Mouse (Mus musculus): ENCODE data around the gene Ddx11. TPM values are rescaled to one million over a fixed set of nuclear protein-coding genes. Genes with fewer than 3 reads are reported as not detected.

The Ddx11 gene
- total RNA-seq (2014; rRNA removed) (5.6 and 6.7 TPM in 2 replicates), polyA plus RNA-seq (2015; fragmentation: Nextera tagmentation; extraction: Ambion mirVana) (2.2 and 2.5 TPM in 2 replicates)

DNA sequence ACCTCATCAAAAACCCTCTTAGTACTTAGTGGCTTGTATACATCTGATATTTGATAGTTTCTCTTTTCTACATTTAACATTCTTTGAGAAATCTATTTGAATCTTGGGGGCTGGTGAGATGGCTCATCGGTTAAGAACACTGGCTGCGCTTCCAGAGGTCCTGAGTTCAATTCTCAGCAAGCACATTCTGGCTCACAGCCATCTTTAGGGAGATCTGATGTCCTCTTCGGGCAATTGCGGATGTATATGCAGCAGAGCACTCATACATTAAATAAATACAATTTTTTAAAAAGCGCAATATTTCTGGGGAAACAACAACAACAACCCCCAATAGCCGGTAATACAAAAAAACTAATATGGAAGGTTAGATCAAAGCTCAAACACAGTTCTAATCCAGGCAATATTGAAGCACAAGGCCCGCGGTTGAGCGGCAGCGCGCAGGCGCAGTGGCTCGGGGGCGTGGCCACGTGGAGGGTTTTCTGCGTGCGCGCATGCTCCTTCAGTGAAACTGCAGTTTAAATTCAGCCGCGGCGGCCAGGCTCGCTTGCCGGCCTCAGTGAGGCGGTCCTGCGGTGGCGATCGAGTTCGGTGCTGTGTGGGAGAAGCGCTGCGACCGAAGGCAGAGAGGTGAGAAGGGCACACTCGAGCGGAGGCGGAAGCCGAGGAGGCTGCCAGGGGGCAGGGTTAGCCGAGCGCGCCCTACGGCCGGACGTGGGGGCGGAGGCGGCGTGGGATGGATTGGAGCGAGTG lies at the start of gene Ddx11:
Gene Ddx11 (plus strand): TSS at position 455 of the 750 bp plus-strand sequence.
- Histone ChIP-seq H3K9me3 (ENCODE audit: low read length) (no peaks in the 10 kb centered on the region), H3K4me3 (ENCODE audit: low read depth, low read length) (peak within 1 kb of the TSS; percentile 75), H3K9ac (replicated peaks; ENCODE audit: low read length, poor library complexity, severe bottlenecking) (peak within 1 kb of the TSS; percentile 55), H3K27me3 (ENCODE audit: insufficient read depth, low read length) (no peaks in the 10 kb centered on the region), H3K4me2 (ENCODE audit: low read depth, low read length, poor library complexity, severe bottlenecking) (peak within 1 kb of the TSS; percentile 76), H3K27ac (ENCODE audit: low read depth, low read length) (no peak within 1 kb of the TSS; the same call in 1 of the 2 replicates), H3K4me1 (ENCODE audit: insufficient read depth, low read length) (0 out of 2 replicates have a peak, but pooled peaks cover 4% of the 10 kb centered on the region), H3K36me3 (ENCODE audit: insufficient read depth, low read length) (peaks cover 21% of the 10 kb centered on the region)
- 5% methylated on average over 45 of the region's 45 CpGs for WGBS
- no peak for TF ChIP-seq CTCF (IDR thresholded peaks at IDR 0.05)
- DNase-seq (ENCODE audit: low spot score) (peak; percentile 93), ATAC-seq (ENCODE audit: low FRiP score) (peak; percentile 82)

DNA sequence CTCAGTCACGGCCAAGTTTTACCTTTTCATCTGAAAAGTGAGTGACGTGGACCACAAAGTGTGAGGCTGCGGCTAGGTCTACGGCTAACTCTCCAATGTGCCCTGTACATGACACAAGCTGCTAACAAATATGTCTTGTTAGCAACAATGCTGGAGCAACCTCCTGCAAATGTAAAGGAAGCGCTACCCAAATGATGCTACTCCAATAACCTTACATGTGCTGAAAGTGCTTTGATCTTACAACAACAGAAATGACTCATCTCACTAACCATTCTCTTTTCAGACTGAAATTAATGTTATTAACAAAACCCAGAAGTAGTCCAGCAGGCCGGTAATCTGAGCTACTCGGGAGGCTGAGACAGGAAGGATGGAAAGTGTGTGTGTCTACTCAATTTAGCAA lies 49.3 kb upstream of the Ddx11 start:
- no peak for DNase-seq (ENCODE audit: low spot score)
- H3K4me2 ChIP-seq (ENCODE audit: low read depth, low read length, poor library complexity, severe bottlenecking): no peak overlapping the region
- TF ChIP-seq CTCF (IDR thresholded peaks at IDR 0.05): no peak

DNA sequence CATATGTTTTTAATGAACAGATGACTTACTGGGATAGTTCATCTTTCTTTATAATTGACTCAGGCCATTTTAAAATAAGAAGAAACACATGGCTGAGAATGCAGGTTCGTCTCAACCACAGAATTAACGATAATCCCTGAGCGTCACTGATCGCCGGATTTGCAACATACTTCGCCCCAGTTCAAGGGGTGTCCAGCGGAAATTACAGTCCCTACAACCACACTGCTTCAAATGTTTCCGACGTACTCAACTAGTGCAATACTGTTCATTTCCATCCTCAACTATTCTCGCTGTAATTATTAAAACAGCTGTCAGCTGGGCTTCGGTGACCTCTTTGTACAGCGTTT lies 47.5 kb upstream of the Ddx11 start:
- Histone ChIP-seq H3K36me3 (ENCODE audit: insufficient read depth, low read length) (peaks cover 3% of the 10 kb centered on the region; the same call in 1 of the 2 replicates), H3K9me3 (ENCODE audit: low read length) (no peaks in the 10 kb centered on the region), H3K27ac (ENCODE audit: low read depth, low read length) (peak overlapping the region; percentile 99), H3K27me3 (ENCODE audit: insufficient read depth, low read length) (no peaks in the 10 kb centered on the region), H3K4me3 (ENCODE audit: low read depth, low read length) (peak overlapping the region; percentile 90), H3K4me1 (ENCODE audit: insufficient read depth, low read length) (peaks cover 7% of the 10 kb centered on the region), H3K4me2 (ENCODE audit: low read depth, low read length, poor library complexity, severe bottlenecking) (peak overlapping the region; percentile 67), H3K9ac (replicated peaks; ENCODE audit: low read length, poor library complexity, severe bottlenecking) (peak overlapping the region; percentile 94)
- ATAC-seq (ENCODE audit: low FRiP score): no peak
- no peak for TF ChIP-seq CTCF (IDR thresholded peaks at IDR 0.05)
- DNase-seq (ENCODE audit: low spot score): peak; percentile 7
- 1% methylated on average over 12 of the region's 12 CpGs for WGBS

More for the DNA sequence above, 49.3 kb upstream of the Ddx11 start:
- Histone ChIP-seq H3K27me3 (ENCODE audit: insufficient read depth, low read length) (no peaks in the 10 kb centered on the region), H3K27ac (ENCODE audit: low read depth, low read length) (no peak overlapping the region), H3K4me3 (ENCODE audit: low read depth, low read length) (no peak overlapping the region), H3K9me3 (ENCODE audit: low read length) (no peaks in the 10 kb centered on the region), H3K9ac (replicated peaks; ENCODE audit: low read length, poor library complexity, severe bottlenecking) (no peak overlapping the region), H3K4me1 (ENCODE audit: insufficient read depth, low read length) (peaks cover 7% of the 10 kb centered on the region), H3K36me3 (ENCODE audit: insufficient read depth, low read length) (no peaks in the 10 kb centered on the region)
- WGBS: 86% methylated on average over 7 of the region's 7 CpGs
- no peak for ATAC-seq (ENCODE audit: low FRiP score)

GRCm38 (mm10) chr17:66076174-66076927 lies 47.0 kb upstream of the Ddx11 start:
- peak overlapping the region; percentile 99 for H3K27ac ChIP-seq (ENCODE audit: low read depth, low read length)
- peak; percentile 46 for DNase-seq (ENCODE audit: low spot score)
- WGBS: under 1% methylated on average over 74 of the region's 95 CpGs
- peak overlapping the region; percentile 90 for H3K4me3 ChIP-seq (ENCODE audit: low read depth, low read length)
- peaks cover 6% of the 10 kb centered on the region; the same call in 1 of the 2 replicates for H3K36me3 ChIP-seq (ENCODE audit: insufficient read depth, low read length)
- H3K4me2 ChIP-seq (ENCODE audit: low read depth, low read length, poor library complexity, severe bottlenecking): peak overlapping the region; percentile 67
- H3K27me3 ChIP-seq (ENCODE audit: insufficient read depth, low read length): no peaks in the 10 kb centered on the region
- TF ChIP-seq CTCF (IDR thresholded peaks at IDR 0.05): no peak
- peaks cover 7% of the 10 kb centered on the region for H3K4me1 ChIP-seq (ENCODE audit: insufficient read depth, low read length)
- H3K9ac ChIP-seq (replicated peaks; ENCODE audit: low read length, poor library complexity, severe bottlenecking): peak overlapping the region; percentile 94
- ATAC-seq (ENCODE audit: low FRiP score): peak; percentile 81
- H3K9me3 ChIP-seq (ENCODE audit: low read length): no peaks in the 10 kb centered on the region

- WGBS: under 1% methylated on average over 40 of the region's 53 CpGs
- H3K4me3 ChIP-seq (ENCODE audit: low read depth, low read length): peak within 1 kb of the TSS; percentile 90
- DNase-seq (ENCODE audit: low spot score) (peak; percentile 95), ATAC-seq (ENCODE audit: low FRiP score) (peak; percentile 98)
- peaks cover 6% of the 10 kb centered on the region; the same call in 1 of the 2 replicates for H3K36me3 ChIP-seq (ENCODE audit: insufficient read depth, low read length)
- peak within 1 kb of the TSS; percentile 94 for H3K9ac ChIP-seq (replicated peaks; ENCODE audit: low read length, poor library complexity, severe bottlenecking)
- no peaks in the 10 kb centered on the region for H3K27me3 ChIP-seq (ENCODE audit: insufficient read depth, low read length)
- H3K4me1 ChIP-seq (ENCODE audit: insufficient read depth, low read length): peaks cover 7% of the 10 kb centered on the region
- TF ChIP-seq CTCF (IDR thresholded peaks at IDR 0.05): no peak
- peak within 1 kb of the TSS; percentile 99 for H3K27ac ChIP-seq (ENCODE audit: low read depth, low read length)
- peak within 1 kb of the TSS; percentile 67 for H3K4me2 ChIP-seq (ENCODE audit: low read depth, low read length, poor library complexity, severe bottlenecking)
- no peaks in the 10 kb centered on the region for H3K9me3 ChIP-seq (ENCODE audit: low read length)
Measured at GRCm38 (mm10) chr17:66076934-66077333, 46.4 kb upstream of the Ddx11 start, which contains the start of gene Ankrd12. Ankrd12 (minus strand) TSS chr17:66077089.

Measured in midbrain, postnatal 0 days (tissue).